ENCODE assay signal across 26 mouse cellular contexts in the genomic region with DNA sequence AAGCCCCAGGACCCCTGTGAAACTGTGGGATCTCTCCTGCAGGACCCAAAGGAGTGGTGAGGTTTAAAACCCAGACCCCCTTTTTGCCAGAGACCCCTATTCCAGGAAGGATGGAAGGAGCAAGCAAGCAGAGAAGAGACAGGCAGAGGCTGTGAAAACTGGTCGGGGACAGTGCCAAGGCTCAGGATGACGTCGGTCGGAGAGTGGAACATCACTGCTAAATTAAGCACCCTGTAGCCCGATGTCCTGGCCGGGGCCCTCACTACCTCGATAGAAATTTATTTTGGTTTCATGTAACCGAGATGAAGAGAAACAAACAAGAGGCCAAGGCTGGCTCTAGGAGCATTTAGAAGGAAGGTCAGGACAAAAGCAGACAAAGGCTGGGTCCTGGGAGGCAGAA. TPM values are rescaled to one million over a fixed set of nuclear protein-coding genes. Genes with fewer than 3 reads are reported as not detected.
DNase-seq lines count a peak whose midpoint lies in the region; ATAC-seq and TF ChIP-seq lines count a peak whose summit lies in the region.
"Had no signal": no experiment of that assay in that cellular context is flagged by ENCODE, and none has a peak within 500 bp of the region (broad histone marks: within the 10 kb centered on the region; RNA-seq: fewer than 3 reads in every experiment).

No protein-coding gene starts in this region.

- peak; percentile 37; the same call in 1 of the 2 replicates for TF ChIP-seq POLR2A in heart, adult 2 months (IDR thresholded peaks at IDR 0.05; ENCODE audit: insufficient read depth, low read depth, low read length)

- DNase-seq in heart, adult 2 months: peak; percentile 75 to 82
- peak; percentile 40 for DNase-seq in brain, adult 2 months (ENCODE audit: low read depth, low spot score)
- DNase-seq in gastrocnemius, postnatal 25 days: peak; percentile 84
- peak; percentile 80 to 88 for DNase-seq in heart, postnatal 10 days
- DNase-seq in embryonic facial prominence, embryonic 10.5 days (ENCODE audit: low spot score): no peak
- DNase-seq in layer of hippocampus, adult 9-11 months: no peak
- no peak for DNase-seq in cerebellum, postnatal 14 days
- DNase-seq: cerebellum, adult 18-20 months; embryo, embryonic 11 days; kidney, adult 18-20 months; kidney, postnatal 25 days; layer of hippocampus, postnatal 36 days; liver, embryonic 13.5 days; thymus, postnatal 25 days had no signal

- no peak for ATAC-seq in heart, embryonic 12.5 days (ENCODE audit: insufficient number of reproducible peaks, low FRiP score)
- ATAC-seq: forebrain, embryonic 13.5 days; hindbrain, postnatal 0 days; lung, postnatal 0 days had no signal

- no peaks in the 10 kb centered on the region for H3K27me3 ChIP-seq in heart, adult 2 months (ENCODE audit: control insufficient read depth, insufficient read depth, low read length)
- no peaks in the 10 kb centered on the region for H3K27me3 ChIP-seq in heart, embryonic 12.5 days (replicated peaks)
- no peaks in the 10 kb centered on the region for H3K27me3 ChIP-seq in embryonic facial prominence, embryonic 10.5 days (replicated peaks; ENCODE audit: low read depth, poor library complexity, severe bottlenecking)
- H3K27me3 ChIP-seq: forebrain, embryonic 13.5 days; neural tube, embryonic 12.5 days; stomach, embryonic 15.5 days had no signal

- H3K9ac ChIP-seq in heart, adult 2 months (ENCODE audit: low read depth, low read length): peak overlapping the region; percentile 61
- H3K9ac ChIP-seq in heart, embryonic 12.5 days: no peak overlapping the region
- H3K9ac ChIP-seq: forebrain, embryonic 13.5 days; liver, embryonic 13.5 days; neural tube, embryonic 12.5 days; stomach, embryonic 15.5 days had no signal

- H3K4me2 ChIP-seq in heart, embryonic 12.5 days: no peak overlapping the region
- H3K4me2 ChIP-seq: forebrain, embryonic 13.5 days; liver, embryonic 13.5 days; neural tube, embryonic 12.5 days; stomach, embryonic 15.5 days had no signal

- peak overlapping the region; percentile 90 for H3K27ac ChIP-seq in heart, adult 2 months
- no peak overlapping the region for H3K27ac ChIP-seq in heart, embryonic 12.5 days (ENCODE audit: poor library complexity, severe bottlenecking)
- no peak overlapping the region; the same call in 1 of the 2 replicates for H3K27ac ChIP-seq in embryonic facial prominence, embryonic 10.5 days (replicated peaks)
- H3K27ac ChIP-seq: forebrain, embryonic 13.5 days; hindbrain, postnatal 0 days; limb, embryonic 10.5 days; liver, embryonic 13.5 days; neural tube, embryonic 12.5 days; stomach, embryonic 15.5 days had no signal

- H3K9me3 ChIP-seq in heart, embryonic 12.5 days (replicated peaks): no peaks in the 10 kb centered on the region
- H3K9me3 ChIP-seq in embryonic facial prominence, embryonic 10.5 days: no peaks in the 10 kb centered on the region
- H3K9me3 ChIP-seq: forebrain, embryonic 13.5 days; limb, embryonic 10.5 days; liver, embryonic 13.5 days; neural tube, embryonic 12.5 days; stomach, embryonic 15.5 days had no signal

- H3K36me3 ChIP-seq in heart, adult 2 months (ENCODE audit: control insufficient read depth, insufficient read depth, low read length): no peaks in the 10 kb centered on the region
- H3K36me3 ChIP-seq in heart, embryonic 12.5 days: no peaks in the 10 kb centered on the region
- no peaks in the 10 kb centered on the region for H3K36me3 ChIP-seq in embryonic facial prominence, embryonic 10.5 days (replicated peaks)
- H3K36me3 ChIP-seq: limb, embryonic 10.5 days; liver, embryonic 13.5 days; neural tube, embryonic 12.5 days; stomach, embryonic 15.5 days had no signal

- intact Hi-C loops in heart, adult 2 months (cut with DNase I): no loop called here
- intact Hi-C loops in heart, postnatal 10 days (cut with DNase I): no loop called here

- H3K4me1 ChIP-seq in heart, adult 2 months (ENCODE audit: control insufficient read depth, insufficient read depth, low read length): peaks cover 25% of the 10 kb centered on the region
- H3K4me1 ChIP-seq in heart, embryonic 12.5 days (replicated peaks): peaks cover 48% of the 10 kb centered on the region
- peaks cover 21% of the 10 kb centered on the region for H3K4me1 ChIP-seq in embryonic facial prominence, embryonic 10.5 days
- H3K4me1 ChIP-seq: liver, embryonic 13.5 days; stomach, embryonic 15.5 days had no signal

- TF ChIP-seq CTCF in heart, adult 2 months (IDR thresholded peaks at IDR 0.05): no peak

- 0 out of 2 replicates have a peak, but pooled peaks have one; percentile 47 for TF ChIP-seq EP300 in heart, adult 2 months (IDR thresholded peaks at IDR 0.05; ENCODE audit: insufficient read depth, low read depth, low read length)

- WGBS in heart, adult 2 months: 47% methylated on average over 8 of the region's 8 CpGs
- WGBS in heart, embryonic 12.5 days: 68% methylated on average over 8 of the region's 8 CpGs
- 81% methylated on average over 8 of the region's 8 CpGs for WGBS in embryonic facial prominence, embryonic 10.5 days

- no peaks in the 10 kb centered on the region for H3K79me2 ChIP-seq in heart, adult 2 months (replicated peaks; ENCODE audit: control insufficient read depth, insufficient read depth, low read length)

- H3K4me3 ChIP-seq in heart, adult 2 months: no peak overlapping the region
- no peak overlapping the region for H3K4me3 ChIP-seq in heart, embryonic 12.5 days
- H3K4me3 ChIP-seq in embryonic facial prominence, embryonic 10.5 days: no peak overlapping the region
- H3K4me3 ChIP-seq: forebrain, embryonic 13.5 days; limb, embryonic 10.5 days; liver, embryonic 13.5 days; neural tube, embryonic 12.5 days; stomach, embryonic 15.5 days had no signal

RNA-seq across cellular contexts. Expression of a gene that starts 2.4 kb away (rescaled TPM):
- total RNA-seq in heart, adult 2 months (2021): 100 to 1,000 TPM; 419 to 533 TPM
- 505 and 541 TPM in 2 replicates for polyA plus RNA-seq in heart, adult 2 months (2012; rRNA removed)
- 218 TPM in 2 replicates for polyA plus RNA-seq in heart, embryonic 12.5 days (2016; fragmentation: Nextera tagmentation; extraction: Ambion mirVana)
- total RNA-seq in gastrocnemius, postnatal 25 days (2021): 100 to 1,000 TPM; 196 to 518 TPM
- 100 to 1,000 TPM; 406 to 430 TPM for total RNA-seq in heart, postnatal 10 days (2021)
- 0.51 and 0.75 TPM in 2 replicates for polyA plus RNA-seq in embryonic facial prominence, embryonic 10.5 days (2016; fragmentation: Nextera tagmentation; extraction: Ambion mirVana)

RNA-seq across cellular contexts. Expression of a gene that starts 30.3 kb away (rescaled TPM):
- total RNA-seq in heart, adult 2 months (2021): 1 to 10 TPM; 3.1 to 3.2 TPM
- polyA plus RNA-seq in heart, adult 2 months (2012; rRNA removed): 4.1 and 6.4 TPM in 2 replicates
- 17.7 and 18.4 TPM in 2 replicates for polyA plus RNA-seq in heart, embryonic 12.5 days (2016; fragmentation: Nextera tagmentation; extraction: Ambion mirVana)
- 1 to 10 TPM; 2.0 to 3.5 TPM for total RNA-seq in gastrocnemius, postnatal 25 days (2021)
- 1 to 10 TPM; 2.7 to 3.4 TPM for total RNA-seq in heart, postnatal 10 days (2021)
- polyA plus RNA-seq in embryonic facial prominence, embryonic 10.5 days (2016; fragmentation: Nextera tagmentation; extraction: Ambion mirVana): 8.7 and 12.2 TPM in 2 replicates

RNA-seq across cellular contexts. Expression of a gene that starts 47.4 kb away (rescaled TPM):
- total RNA-seq in heart, adult 2 months (2021): not detected
- not detected in 2 replicates for polyA plus RNA-seq in heart, adult 2 months (2012; rRNA removed)
- 0.20 TPM in 1 of 2 replicates, not detected in the other for polyA plus RNA-seq in heart, embryonic 12.5 days (2016; fragmentation: Nextera tagmentation; extraction: Ambion mirVana)
- total RNA-seq in gastrocnemius, postnatal 25 days (2021): not detected
- total RNA-seq in heart, postnatal 10 days (2021): not detected
- 3.6 and 9.3 TPM in 2 replicates for polyA plus RNA-seq in embryonic facial prominence, embryonic 10.5 days (2016; fragmentation: Nextera tagmentation; extraction: Ambion mirVana)
- total RNA-seq: adrenal gland, adult 18-20 months; ES-E14; megakaryocyte, adult 5-6 weeks had no signal
- polyA plus RNA-seq: C2C12; limb, embryonic 10.5 days; liver, embryonic 13.5 days; small intestine, adult 2 months; stomach, embryonic 15.5 days had no signal

RNA-seq across cellular contexts. Expression of a gene that starts 49.4 kb away (rescaled TPM):
- total RNA-seq in heart, adult 2 months (2021): 1 to 10 TPM; 1.4 to 1.6 TPM
- 0.61 and 1.00 TPM in 2 replicates for polyA plus RNA-seq in heart, adult 2 months (2012; rRNA removed)
- 0.39 and 0.46 TPM in 2 replicates for polyA plus RNA-seq in heart, embryonic 12.5 days (2016; fragmentation: Nextera tagmentation; extraction: Ambion mirVana)
- under 1 TPM; 0.46 to 0.74 TPM for total RNA-seq in gastrocnemius, postnatal 25 days (2021)
- total RNA-seq in heart, postnatal 10 days (2021): 1 to 10 TPM in 1 of 2 experiments, under 1 TPM in 1; 0.97 to 1.8 TPM
- 0.35 and 0.60 TPM in 2 replicates for polyA plus RNA-seq in embryonic facial prominence, embryonic 10.5 days (2016; fragmentation: Nextera tagmentation; extraction: Ambion mirVana)
- polyA plus RNA-seq: liver, embryonic 13.5 days had no signal

Comparison
In these comparisons a context has a peak if more than half of its experiments do, and no peak if none do; other contexts are left out.
1. DNase-seq: peak in heart, adult 2 months (2 of 2), brain, adult 2 months (single experiment), gastrocnemius, postnatal 25 days (single experiment) and heart, postnatal 10 days (2 of 2); none in embryonic facial prominence, embryonic 10.5 days (single experiment), layer of hippocampus, adult 9-11 months (single experiment) and cerebellum, postnatal 14 days (0 of 2).